Mouse (Mus musculus) stomach, postnatal 0 days (tissue): Measurements from ENCODE around the gene Slc17a2.

ENCODE experiments used
- CTCF ChIP-seq: IDR thresholded peaks from 2 replicates; pipeline ENCODE4 v1.5.1; 2016; ENCODE audit warnings: antibody characterized with exemption, low read depth, mild to moderate bottlenecking, moderate library complexity
- EP300 ChIP-seq: optimal IDR thresholded peaks from 2 replicates; pipeline ENCODE3; 2016; ENCODE audit warnings: antibody characterized with exemption

- TF ChIP-seq CTCF (no peak), EP300 (no peak)
Measured at GRCm38 (mm10) chr13:23806422-23807052, at the start of gene Slc17a2.
